Mouse (Mus musculus) thymus, postnatal 4 days (tissue): ENCODE measurements around the gene Fli1.
A peak's percentile ranks its signal among the peaks of the same experiment; 100 is the strongest.

Source experiments
- DNase-seq: peaks from one replicate; pipeline ENCODE4 v3.0.0; 2021

Gene Fli1

DNA sequence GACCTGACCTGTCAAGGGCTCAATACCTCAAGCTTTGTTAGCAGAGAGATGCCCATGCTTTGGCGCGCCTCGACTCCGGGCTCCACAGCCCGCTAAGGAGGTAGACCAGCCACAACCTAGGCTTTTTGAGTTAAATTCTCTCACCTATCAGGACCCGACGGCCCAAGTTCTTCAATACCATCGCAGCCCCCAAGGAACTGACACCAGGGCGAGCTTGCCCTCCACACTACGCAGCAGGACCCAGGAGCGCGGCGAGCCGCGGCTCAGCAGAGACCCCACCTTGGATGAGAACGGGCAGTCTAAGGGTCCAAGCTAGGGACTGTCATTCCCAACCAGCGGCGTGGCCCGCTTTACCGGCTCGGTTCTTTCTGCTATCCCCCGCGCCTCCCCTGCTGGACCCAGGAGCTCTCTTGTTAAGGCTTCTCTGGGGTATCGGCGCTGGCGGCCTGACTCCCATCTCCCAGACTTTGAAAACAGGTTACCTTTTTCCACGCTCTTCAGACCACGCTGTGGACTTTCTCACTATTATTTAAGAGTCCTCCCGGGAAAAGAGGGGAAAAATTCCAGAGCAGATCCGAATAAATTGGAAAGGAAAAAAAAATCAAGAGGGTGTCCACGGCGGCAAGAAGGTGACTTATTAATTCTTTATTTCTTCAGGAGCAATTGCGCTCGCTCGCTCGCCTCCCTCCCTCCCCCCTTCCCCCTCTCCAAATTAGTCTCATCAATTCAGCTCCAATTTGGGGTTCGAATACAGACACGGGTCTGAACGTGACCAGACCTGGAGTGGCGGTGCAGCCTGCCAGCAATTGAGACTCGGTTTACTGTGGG lies at the start of gene Fli1:
TSS of gene Fli1 (minus strand) at position 650 of the 828 bp plus-strand sequence.
- DNase-seq, result peak; percentile 59

DNA sequence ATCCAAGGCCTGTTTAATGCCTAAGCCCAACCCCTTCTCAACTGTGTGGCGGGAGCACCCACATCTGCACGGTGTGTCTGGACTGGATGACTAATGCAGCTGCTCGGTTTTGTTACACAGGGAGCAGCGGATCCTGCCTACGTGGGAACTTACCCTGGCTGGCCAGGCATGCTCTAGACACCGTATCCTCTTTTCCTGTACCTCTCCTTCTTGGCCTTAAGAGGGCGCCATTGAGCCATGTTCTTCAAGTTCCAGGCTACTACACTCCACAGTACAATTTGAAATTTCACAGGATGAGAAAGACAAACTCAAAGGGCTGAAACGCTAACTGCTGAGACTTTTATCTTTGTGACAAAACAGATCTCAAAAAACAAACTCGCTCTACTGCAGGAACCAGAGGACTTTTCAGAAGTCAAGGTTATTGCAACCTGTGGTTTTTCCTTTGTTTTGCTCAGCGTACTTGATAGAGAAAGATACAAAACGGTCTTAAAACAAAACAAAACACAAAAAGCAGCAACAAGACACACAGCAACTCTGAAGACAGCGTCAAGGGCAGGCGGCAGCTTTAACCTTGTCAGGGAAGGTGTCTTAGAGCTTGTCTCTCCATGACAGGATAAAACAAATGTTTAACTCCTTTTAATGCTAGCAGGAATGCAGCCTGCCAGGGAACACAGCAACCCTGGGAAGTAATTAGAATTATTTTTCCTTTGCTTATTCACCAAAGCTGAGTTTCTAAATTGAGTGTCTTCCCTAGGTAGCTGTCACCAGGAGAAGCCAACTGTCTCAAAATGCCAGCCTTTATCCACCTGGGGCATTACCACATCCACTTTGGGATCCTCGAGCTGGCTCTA lies 49.3 kb upstream of the Fli1 start:
- peak; percentile 70 for DNase-seq

GRCm38 (mm10) chr9:32590571-32590970 lies 47.9 kb upstream of the Fli1 start:
- DNase-seq, result no peak

DNA sequence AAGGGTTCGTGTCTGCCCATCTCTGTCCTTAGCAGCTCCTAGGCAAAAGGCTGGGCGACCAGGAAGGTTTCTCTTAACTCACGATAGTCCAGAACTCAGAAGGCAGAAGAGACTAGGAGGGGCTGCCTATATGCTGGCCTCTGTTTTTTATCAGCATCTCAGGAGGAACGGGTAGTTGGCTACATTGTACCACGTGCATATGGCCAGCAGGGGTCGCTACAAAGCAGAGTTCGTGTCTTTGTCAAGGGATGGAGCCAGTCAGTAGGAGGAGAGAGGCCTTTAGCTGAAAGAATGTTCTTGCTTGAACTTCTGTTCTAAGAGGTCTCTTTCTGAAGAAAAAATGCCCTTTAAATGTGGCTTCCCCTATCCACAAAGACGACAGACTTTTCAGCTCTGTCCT lies 47.2 kb upstream of the Fli1 start:
- DNase-seq, result peak; percentile 94

- DNase-seq, result peak; percentile 75
Observed at GRCm38 (mm10) chr9:32585357-32585756, 42.7 kb upstream of the Fli1 start.

DNA sequence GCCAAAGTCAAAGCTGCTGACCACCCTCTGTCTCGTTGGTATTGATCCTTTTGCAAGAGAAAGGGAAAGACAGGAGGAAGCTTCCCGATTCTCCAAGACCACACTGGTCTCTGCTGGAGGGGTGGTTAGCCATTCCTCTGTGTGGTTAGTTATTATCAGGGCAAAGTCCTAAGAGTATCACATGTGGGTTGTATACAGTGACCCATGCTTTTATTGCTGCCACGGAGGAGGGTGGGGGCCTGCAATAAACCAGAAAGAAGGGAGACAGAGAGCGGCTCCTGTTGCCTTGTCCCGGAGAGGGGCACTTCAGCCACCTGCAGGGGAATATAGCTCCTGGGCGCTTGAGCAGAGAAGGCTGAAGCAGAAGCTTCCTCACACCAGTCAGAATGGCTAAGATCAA lies 41.2 kb upstream of the Fli1 start:
- DNase-seq, result no peak

DNA sequence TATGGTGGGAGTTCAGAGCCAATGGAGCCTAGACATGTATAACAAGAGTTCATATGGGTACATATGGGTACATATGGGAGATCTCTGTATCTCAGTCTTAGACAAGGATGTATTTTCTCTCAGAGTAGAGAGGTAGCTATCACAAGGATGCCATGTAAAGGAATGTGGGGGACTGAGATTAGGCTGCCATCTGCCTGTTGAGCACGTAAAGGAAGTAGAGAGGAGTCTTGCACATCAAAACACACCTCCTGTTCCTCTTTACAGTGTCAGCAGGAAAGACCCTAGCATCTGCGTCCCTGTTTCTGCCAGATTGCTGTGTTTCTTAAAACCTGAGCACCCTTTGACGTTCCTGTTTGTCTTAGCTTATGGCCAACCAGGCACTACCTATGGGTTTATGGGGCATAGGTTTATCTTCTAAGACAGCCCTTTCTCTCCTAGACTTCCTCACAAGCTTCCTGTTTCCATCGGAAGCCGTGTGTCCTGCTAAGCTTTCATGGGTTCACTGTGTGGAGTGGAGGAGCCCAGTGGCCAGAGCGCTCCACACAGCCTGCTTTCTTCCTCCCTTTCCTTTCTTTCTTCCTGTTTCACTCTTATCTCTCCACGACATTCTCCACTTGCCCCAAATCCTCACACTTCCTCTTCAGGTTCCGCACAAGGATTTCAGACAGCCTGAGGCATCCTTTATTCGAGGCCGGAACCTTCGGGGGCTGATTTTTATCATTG lies 39.4 kb upstream of the Fli1 start:
- DNase-seq, result no peak

DNA sequence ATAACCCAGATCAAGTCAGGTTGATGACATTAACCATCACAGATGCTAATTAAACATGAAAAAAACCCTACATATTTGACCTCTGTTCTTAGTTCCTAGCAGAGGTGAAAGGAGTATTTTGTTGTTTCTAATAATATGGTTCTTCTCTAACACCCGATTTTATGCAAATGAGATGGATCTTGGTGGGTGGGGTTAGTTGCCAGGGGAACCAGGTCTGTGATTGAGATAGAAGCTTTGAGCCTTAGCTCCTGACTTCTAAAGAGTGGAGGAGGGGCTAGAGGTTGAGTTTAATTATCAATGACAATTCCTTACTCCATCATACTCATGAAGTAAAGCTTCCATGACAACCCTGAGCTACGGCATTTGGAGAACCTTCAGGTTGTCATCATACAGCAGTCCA lies 35.8 kb upstream of the Fli1 start:
- DNase-seq, result no peak

GRCm38 (mm10) chr9:32573638-32574037 lies 31.0 kb upstream of the Fli1 start:
- DNase-seq, result no peak

GRCm38 (mm10) chr9:32571676-32572075 lies 29.0 kb upstream of the Fli1 start:
- DNase-seq, result no peak

DNA sequence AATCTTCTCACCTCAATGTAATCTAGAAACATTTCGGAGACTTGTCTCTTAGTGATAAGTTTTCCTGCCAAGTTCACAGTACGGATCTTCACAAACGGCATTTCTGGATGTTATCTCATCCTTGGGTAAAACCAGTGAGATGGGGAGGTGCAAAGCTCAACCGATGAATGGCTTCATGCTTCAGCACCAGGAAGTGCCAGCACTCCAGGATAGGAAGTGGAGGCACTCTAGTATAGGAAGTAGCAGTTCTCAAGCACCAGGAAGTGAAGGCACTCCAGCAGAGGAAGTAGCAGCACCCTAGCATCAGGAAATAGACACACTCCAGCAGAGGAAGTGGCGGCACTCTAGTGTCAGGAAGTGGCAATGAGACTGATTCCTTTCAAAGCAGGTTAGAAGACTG lies 27.9 kb upstream of the Fli1 start:
- peak; percentile 45 for DNase-seq

DNA sequence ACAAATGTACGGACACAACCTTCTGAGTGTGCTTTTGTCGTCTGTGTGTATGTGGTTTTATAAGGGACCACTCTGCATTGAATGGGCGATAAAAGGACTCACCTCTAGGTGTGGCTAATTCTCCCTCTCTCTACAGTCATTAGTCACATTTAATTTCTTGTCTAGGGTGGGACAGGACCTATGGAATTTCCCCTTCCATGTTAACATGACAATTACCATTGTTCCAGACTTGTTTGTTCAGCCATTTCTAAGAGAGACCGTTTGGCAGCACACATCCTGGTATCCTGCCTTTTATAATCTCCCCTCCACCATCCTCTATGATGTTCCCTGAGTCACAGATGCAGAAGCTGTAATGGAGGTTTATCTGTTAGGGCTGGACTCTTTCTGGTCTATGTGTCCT lies 26.6 kb upstream of the Fli1 start:
- no peak for DNase-seq

DNA sequence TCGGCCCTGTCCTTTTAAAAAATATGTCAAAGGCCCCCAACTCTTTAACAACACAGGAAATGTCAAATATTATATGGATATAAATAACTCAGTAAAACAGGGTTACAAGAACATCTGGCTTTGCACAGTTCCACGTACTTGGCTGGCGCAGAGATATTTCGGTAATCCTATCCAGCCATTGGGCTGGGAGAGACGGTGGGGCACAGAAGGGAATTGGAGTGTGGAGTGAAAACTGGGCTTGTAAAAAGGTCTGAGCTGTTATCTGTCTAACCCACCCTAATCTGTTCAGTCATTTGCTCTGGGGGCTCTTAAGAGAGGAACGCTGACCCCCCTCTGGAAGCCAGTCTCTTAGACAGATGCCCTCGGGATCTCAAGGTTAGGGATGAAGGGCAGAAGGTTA lies 24.9 kb upstream of the Fli1 start:
- DNase-seq, result no peak

GRCm38 (mm10) chr9:32565309-32565708 lies 22.6 kb upstream of the Fli1 start:
- DNase-seq, result no peak

DNA sequence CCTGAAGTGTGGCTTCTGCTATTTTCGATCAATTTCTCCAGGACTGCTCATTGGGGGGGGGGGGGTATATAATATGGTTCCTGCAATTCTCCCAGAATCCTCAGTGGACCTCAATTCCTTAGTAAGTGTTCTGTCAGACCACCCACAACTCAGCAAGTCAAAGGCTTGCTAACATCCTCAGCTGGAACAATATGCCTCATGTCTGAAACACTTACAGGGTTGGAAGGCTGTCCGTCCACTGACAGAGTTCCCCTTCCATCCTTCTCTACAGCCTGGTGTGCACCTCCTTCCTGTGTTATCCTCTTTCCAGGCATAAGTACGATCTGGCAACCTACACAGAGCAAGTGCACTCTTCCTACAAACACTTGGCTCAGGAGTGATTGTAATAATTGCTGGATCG lies 20.2 kb upstream of the Fli1 start:
- DNase-seq, result no peak

DNA sequence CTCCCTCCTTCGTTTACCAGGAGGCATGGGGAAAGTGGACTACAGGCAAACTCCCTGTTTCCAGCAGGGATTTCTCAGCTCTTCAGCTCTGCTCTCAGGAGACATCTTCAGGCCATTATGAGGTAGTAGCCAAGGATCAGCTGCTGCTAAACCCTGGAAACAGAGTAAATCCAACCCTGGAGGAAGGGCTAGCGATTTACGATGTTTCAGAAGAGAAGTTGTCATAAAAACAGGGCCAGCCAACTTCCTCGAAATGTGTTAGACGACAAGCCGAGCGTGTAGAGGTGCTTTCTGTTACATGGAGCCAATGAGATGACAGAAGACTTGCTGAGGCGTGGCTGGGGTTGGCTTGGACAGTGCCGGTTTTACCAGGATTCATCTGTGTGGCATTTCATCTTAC lies 19.7 kb upstream of the Fli1 start:
- DNase-seq, result no peak

- DNase-seq, result no peak
Observed at GRCm38 (mm10) chr9:32561190-32561890, 18.7 kb upstream of the Fli1 start.

DNA sequence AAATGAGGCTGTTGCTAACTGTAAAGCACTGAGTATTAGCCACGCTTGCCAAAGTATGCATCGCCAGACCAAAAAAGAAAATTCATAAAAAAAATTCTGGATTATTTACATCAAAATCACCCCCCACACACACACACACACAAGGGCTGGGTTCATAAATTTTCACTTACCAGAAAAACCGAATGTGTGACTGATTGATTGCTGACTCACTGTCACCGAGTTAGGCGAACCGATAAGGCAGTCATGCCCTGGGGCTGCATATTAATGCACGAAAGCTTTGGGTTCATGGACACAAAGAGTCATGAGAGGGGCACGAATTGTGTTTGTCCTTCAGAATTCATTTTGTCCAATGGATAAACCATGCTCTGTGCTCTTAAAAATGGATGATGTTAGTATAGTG lies 17.2 kb upstream of the Fli1 start:
- no peak for DNase-seq

DNA sequence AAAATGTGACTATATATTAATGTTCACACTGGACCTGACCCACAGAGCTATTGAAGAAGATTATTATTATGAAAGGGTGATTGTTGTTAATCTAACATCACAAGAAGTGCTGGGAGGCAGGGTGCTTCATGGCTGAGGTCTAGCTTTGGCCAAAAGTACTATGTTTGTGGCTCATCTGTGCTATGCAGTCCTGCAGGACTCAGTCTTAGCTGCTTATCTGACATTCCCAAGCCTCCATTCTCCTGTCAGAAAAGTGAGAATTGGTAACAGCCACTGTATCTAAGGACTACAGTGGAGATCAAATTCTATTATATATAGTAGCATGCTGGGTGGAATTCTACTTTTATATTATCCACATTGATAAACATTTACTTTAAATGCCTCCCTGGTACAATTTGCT lies 16.8 kb upstream of the Fli1 start:
- no peak for DNase-seq

DNA sequence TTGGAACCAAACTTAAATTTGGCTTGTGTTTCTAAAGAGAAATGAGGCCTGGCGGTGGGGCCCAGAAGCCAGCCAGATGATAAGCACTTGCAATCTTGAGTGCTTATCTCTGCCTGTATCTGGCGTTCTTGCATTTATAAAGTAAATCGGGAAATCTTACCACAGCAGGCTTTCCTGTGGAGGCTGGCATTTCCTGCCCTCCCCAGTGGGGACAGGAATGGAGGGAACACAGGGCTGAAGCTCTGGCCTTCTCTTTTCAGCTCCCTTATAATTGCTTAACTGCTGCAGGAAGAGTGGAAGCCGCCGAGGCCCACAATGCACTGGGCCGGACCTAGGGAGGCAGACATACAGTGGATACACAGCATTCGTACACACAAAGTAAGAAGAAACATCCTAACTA lies 13.7 kb upstream of the Fli1 start:
- DNase-seq, result peak; percentile 57

- no peak for DNase-seq
Observed at GRCm38 (mm10) chr9:32555279-32555678, 12.6 kb upstream of the Fli1 start.

DNA sequence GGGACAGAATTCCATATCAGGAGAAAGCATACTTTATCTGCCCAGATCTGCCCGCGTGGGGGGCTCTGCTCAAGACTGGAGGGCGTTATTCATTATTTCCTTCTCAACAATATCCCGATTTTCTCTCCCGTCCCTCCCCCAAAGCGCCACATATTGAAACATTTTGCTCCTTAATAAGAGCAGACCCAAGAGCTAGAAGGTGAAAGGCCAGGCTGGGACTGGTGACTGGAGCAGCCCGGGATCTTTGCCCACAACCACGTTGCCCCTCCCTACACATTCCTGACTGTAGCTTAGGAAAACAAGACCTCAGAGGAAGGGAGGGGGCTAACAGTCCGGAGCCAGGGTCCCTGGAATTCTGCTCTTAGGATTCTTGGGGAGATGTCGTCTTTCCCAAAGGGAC lies 7.9 kb upstream of the Fli1 start:
- no peak for DNase-seq
